Mouse (Mus musculus): ENCODE data around the gene Zbtb16.
A peak's percentile ranks its signal among the peaks of the same experiment; 100 is the strongest.

The Zbtb16 gene

DNA sequence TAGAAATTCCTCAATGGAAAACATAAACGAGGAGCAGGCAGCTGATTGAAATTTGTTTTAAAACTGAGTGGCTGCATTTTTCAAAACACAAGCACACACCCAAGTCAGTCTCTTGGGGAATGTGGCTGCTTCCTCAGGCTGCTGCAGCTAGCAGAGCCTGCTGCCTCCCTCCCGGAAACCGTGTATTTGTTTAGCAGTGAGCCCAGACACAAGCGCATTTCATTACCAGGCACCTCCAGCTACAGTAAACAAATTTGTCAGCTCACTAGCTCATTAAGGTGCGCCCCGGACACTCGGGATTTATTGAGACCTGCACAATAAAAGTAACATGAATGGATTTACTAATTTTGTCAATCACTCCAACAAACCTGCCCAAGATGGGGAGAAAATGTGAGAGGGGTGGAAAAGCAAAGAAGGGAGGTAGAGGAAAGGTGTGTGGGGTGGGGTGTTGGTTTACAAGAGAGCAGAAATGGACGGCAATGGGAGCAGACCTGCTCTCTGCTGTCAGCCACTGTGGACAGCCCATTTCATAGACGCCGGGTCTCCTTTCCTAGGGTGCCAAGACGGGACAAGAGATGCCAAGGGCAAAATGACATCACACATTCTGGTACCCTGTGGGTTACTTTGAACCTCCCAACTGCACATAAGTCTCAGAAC, 161.5 kb downstream of the Zbtb16 start:
- peak; percentile 29 for DNase-seq (ENCODE audit: extremely low spot score)

GRCm38 (mm10) chr9:48673804-48674203, 162.2 kb downstream of the Zbtb16 start:
- DNase-seq (ENCODE audit: extremely low spot score): no peak

GRCm38 (mm10) chr9:48673213-48673612, 162.8 kb downstream of the Zbtb16 start:
- DNase-seq (ENCODE audit: extremely low spot score): no peak

DNA sequence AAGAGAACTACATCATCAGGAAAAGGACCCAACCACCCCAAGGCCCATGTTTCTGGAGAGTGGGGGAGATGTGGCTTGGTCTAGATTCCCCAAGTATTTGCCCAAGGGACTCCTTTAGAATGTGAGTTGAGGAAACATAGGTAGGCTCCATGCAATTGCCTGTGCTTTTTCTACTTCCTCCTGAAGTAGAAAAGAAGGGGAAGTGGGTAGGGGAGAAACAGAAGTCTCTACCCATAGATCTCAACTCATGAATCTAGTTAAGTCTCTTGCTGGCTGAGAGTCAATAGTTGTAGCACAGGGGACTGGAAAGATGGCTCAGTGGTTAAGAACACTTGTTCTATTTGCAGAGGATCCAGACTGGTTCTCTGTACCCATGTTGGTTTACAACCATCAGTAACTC, 164.2 kb downstream of the Zbtb16 start:
- no peak for DNase-seq (ENCODE audit: extremely low spot score)

GRCm38 (mm10) chr9:48670156-48670555, 165.9 kb downstream of the Zbtb16 start:
- DNase-seq (ENCODE audit: extremely low spot score): no peak

DNA sequence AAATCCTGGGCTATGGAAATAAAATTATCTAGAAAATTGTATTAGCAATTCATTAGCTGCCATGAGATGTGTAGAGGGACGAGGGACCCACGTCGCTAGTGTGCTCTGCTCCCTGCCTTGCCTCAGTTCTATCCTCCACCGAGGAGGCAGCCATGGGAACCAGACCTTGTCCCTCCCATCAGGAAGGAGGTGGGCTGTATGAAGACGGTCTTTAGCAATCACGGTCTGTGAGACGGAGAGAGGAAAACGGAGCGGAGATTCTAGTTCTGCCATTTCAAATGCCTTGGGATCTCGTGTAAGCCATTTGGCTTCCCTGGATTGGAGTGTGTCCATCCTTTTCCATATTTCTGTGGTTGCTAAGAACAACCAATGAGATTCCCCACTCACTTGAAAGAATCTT, 166.3 kb downstream of the Zbtb16 start:
- DNase-seq (ENCODE audit: extremely low spot score): no peak

- no peak for DNase-seq (ENCODE audit: extremely low spot score)
These were observed 169.3 kb downstream of the Zbtb16 start for GRCm38 (mm10) chr9:48666702-48667101.

- no peak for DNase-seq (ENCODE audit: extremely low spot score)
These were observed 173.0 kb downstream of the Zbtb16 start for GRCm38 (mm10) chr9:48663052-48663433.

GRCm38 (mm10) chr9:48662361-48663051, 173.5 kb downstream of the Zbtb16 start:
- DNase-seq (ENCODE audit: extremely low spot score): no peak

- no peak for DNase-seq (ENCODE audit: extremely low spot score)
These were observed 174.6 kb downstream of the Zbtb16 start for GRCm38 (mm10) chr9:48661225-48662023.

DNA sequence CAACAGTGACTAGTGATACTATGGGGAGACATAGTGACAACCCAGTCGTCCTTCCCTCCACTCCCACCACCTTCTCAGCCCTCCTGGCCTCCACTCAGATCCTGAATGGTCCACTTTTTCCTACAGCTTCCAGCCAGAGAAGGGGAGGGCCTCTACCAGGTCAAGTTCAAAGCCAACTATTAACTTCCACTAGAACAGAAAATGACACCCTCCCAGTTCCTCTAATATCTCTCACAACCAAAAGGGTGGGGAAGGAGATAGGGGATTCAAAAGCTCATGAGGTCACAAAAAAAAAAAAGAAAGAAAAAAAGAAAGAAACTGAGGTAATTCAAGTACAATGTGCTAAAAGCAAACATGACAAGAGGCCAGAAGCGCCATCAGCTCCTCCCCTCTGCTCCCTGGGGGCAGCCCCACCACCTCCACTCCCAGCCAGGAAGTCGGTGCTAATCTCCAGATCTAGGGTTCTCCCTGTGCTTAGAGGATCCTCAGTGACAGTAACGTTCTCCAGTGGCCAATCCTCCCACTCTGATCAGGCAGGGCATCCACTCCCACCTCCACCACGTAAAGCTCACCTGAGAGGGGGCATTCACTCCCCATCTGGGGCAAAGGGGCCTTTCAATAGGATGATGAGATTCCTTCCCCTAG, 180.4 kb downstream of the Zbtb16 start:
- DNase-seq (ENCODE audit: extremely low spot score): no peak

- DNase-seq (ENCODE audit: extremely low spot score): peak; percentile 62
These were observed 181.3 kb downstream of the Zbtb16 start for GRCm38 (mm10) chr9:48654730-48655129.

GRCm38 (mm10) chr9:48653399-48654070, 182.5 kb downstream of the Zbtb16 start:
- no peak for DNase-seq (ENCODE audit: extremely low spot score)

DNA sequence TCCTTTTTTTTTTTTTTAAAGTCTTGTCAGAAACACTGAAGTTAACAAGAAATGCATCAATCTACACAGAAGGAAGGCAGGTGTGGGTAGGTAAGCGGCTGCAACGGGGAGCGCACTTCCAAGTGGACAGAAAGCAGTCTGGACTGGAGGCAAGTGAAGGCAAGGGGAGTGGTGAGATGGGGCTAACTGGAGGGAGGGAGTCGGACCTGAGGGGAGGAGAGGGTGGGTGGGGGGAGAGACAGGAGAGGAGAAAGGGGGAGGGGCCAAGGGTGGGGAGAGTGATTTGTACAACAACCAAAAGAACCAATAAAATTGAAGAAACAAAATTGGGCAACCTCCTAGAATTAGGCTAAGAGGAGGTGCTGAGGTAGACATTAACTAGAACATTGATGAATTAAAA, 184.0 kb downstream of the Zbtb16 start:
- no peak for DNase-seq (ENCODE audit: extremely low spot score)

- DNase-seq (ENCODE audit: extremely low spot score): no peak
These were observed 185.2 kb downstream of the Zbtb16 start for GRCm38 (mm10) chr9:48650846-48651245.

DNA sequence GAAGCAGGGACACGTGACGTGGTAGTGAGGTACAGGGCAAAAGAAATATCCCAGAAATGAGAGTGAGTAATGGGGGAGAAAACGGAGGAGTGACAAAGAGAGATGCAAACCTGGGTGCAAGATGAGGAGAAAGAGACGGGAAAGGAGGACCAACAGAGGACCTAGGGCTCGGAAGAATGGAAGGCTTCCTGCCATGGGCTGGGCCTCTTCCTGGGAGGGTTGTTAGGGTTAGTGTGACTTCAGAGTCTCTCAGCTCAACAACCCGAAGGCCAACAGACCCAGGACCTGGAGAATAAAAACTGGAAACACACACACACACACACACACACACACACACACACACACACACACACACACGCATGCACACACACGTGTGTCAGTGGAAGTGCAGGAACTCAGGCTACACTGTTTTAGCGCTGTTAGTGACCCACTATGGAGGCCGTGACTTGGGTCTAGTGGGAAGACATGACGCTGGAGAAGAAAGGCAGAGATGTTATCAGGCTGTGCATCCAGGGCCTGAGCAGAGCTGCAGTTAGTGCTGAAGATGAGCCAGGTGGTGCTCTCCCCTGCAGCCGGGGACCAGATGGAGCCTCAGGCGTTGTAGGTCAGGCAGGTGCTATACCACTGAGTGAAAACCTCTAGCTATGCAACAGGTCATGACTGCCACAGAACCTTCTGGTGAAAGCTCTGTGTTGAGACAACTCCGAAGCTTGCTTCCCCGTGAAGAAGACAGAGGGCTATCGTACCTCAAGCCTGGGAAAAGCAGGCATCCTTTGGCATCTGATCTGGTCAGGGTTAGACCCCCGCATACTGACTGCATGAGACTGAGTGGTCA, 186.0 kb downstream of the Zbtb16 start:
- no peak for DNase-seq (ENCODE audit: extremely low spot score)

GRCm38 (mm10) chr9:48649098-48649766, 186.8 kb downstream of the Zbtb16 start:
- DNase-seq (ENCODE audit: extremely low spot score): peak; percentile 91

DNA sequence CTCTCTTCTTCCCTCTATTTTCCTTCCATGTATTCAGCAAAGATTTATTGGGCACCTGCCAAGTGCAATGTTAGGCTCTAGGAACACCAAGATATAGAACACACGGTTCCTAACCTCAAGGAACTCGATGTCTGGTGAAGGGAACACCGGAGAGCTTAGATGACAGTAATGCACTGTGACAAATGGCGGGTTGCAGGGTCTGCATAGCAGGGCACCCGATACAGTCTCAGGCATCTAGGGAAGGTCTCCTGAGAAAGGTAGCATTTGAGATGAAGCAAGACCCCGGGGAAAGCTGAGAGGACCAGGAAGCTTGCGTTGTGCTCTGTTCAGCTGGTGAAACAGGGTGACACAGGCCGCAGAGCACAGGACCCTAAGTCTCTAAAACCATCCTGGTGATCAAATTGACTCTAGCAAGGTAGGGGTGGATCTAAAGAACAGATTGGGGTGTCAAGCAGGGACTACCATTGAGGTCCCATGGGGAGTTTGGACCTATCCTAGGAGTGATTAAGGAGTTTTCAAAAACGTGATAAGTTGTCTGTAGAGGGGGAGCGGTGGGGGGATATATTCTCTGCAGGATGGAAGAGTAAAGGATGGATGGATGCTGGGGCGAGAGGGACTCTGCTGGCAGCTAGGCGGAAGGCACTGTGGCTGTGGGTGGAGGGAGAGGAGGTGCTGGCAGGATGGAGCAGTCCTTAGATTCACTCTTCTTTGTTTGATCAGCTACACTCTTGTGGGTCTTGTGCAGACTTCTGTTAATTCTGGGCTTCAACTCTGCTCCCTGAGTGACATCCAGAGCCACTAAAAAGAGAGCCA, 187.5 kb downstream of the Zbtb16 start:
- no peak for DNase-seq (ENCODE audit: extremely low spot score)

GRCm38 (mm10) chr9:48647648-48648284, 188.3 kb downstream of the Zbtb16 start:
- DNase-seq (ENCODE audit: extremely low spot score): peak; percentile 39
